Mouse (Mus musculus) megakaryocyte progenitor cell, adult 5-6 weeks (primary cell): ENCODE data around the gene Gpr137c. TPM values are rescaled to one million over a fixed set of nuclear protein-coding genes. Genes with fewer than 3 reads are reported as not detected.

ENCODE experiments used
- ATAC-seq: replicated peaks from 2 replicates; pipeline ENCODE4 v1.8.0; 2016; ENCODE audit warnings: mild to moderate bottlenecking, moderate TSS enrichment, inconsistent platforms; ENCODE audit not compliant: poor library complexity
- total RNA-seq, 2 experiments: library from RNA; stranded (forward) in 1 of 2; stranded (reverse) in 1 of 2; fragments of 157-497, 149-512 nt in 1 of 2; fragments of 200-1000 nt in 1 of 2; gene quantifications; 2 replicates each; pipeline versions ENCODE4 v1.2.3 to v1.2.4; 2015 to 2017

Gpr137c gene
- total RNA-seq (2015) (1.5 and 2.2 TPM in 2 replicates), total RNA-seq (2017) (1.7 and 2.3 TPM in 2 replicates)

DNA sequence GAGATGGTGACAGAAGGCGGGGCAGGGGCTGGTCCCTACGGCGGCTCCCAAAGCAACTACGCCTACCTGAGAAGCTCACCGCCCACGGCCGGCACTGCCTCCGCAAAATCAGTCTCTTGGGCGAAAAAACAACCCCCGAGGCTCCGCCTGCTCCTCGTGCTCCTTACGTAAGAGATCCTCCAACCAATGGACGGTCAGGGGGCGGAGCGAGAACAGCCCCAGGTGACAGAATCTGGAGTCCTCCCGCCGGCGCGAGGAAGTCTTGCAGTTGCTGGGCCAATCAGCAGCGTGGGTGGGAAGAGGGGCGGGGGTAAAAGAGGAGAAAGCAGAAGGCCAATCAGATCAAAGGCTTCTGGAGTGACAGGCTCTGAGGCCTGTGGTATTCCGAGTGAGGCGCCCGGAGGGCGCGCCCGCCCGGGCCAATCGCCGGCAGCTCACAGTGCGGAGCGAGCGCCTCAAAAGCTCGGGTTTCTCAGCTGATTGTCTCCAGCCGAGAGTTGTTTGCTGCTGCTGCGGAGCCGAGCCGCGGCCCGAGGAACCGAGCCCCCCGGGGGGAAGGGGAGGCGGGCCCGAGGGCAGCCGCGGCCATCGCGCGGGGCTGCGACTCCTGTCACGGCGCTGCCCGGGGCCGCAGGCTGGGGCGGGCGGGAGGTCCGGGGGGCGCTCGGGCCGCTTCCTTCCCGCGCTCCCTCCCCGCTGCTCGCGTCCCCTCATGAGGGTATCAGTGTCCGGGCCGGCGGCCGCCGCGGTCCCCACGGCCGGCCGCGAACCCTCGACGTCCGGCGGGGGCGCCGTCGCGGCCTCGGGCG is at the start of gene Gpr137c:
Gpr137c (plus strand) TSS at position 437 of the 809 bp plus-strand sequence.
- peak; percentile 94 for ATAC-seq

DNA sequence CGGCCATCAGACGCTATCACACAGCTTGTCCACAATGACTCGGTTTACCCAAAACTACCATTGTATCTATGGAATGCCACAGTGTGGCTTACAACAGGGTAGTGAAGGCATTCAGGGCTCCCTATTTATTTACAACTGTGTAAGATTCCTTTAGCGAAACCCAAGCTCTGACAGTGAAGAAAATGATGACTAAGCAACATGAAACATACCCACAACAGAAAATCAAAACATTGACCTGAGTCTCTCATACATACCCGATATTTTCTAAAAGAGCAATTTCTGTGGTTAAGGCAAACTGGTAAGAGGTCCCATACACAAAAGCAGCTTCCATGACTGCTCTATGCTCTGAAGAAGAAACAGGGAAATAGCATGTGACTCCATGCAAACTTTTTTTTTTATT is 47.3 kb upstream of the Gpr137c start:
- ATAC-seq = no peak

DNA sequence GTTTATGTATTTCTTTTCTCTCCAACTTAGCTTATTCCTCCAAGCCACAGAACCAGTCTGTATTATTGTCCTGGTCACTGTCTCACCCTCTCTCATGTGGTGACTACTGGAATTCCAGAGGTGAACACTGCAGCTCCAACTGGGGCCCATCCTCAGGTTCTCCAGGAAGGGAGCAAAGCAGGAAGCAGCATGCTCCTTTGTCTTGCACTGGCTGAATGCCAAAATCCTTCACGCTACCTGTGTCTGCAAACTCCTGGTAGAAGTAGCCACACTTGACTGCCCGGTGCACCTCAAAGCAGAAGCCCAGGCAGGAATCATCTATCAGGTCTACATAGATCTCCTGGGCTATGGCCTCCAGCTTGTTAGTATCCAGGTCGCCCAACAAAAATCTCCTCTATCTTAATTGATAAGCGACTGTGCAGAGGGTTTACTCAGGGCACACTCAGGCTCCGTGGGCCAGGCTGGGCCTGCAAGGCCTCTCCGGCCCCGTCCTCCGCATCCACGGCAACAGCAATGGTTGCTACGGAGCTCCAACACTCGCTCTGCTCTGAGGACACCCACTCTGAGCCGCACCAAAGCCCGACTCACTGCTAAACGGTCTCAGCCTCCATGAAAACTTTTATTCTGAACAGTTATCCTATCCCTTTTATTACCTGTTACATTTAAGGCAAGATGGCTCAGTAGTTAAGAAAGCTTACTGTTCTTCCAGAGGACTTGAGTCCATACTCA is 44.3 kb upstream of the Gpr137c start:
- no peak for ATAC-seq

DNA sequence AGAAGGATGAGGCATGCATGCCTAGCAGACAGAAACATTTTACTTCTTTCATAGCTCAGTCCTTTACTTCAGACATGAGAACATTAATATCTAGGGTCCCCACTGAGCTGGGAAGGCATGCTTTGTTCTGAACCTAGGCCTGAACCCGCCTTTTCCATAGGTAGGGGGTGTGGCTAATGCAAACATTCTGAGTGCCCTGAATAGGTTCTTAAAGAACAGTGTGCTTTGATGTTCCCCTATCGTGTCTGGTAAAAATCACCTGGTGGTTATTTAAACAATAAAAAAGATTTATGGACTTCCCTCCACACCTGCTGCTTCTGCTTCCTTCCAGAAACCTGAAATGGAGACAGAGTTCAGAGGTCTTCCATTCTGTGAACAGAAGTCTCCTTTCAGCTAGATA is 40.3 kb upstream of the Gpr137c start:
- ATAC-seq = 0 out of 2 replicates have a peak, but pooled peaks have one; percentile 1

DNA sequence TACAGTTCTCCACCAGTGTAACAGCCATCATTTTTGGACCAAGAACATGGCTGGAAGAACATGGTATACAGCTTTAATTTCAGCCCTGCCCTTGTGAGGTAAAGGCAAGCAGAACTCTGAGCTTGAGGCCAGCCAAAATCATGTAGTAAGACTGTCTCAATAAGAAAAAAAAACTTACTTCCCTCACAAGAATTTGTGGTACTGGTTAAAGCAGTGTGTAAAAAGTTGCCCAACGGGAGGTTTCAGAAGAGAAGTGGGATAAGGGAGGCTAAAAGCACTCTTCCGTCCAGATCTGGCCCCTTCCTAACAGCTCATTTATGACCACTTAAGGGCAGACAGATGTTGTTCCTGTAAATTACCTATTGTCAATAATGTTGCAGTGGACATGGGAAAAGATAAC is 39.9 kb upstream of the Gpr137c start:
- peak; percentile 86 for ATAC-seq

DNA sequence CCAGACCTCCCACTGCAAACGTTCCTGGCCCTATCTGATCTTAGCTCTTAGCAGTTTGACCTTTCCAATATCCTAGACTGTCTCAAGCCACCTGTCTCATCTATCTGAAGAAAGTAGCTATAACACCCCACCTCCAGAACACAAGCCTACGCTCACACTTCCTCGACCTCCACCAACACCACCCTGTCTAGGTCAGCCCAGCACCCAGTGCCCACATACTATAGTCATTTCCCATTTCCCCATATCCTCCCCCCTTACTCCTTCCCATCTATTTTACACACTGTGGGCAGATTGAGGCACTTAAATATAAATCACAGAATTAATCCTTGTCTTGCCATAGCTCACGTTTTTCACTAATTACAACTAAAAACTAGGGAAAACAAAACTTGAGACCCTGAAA is 37.9 kb upstream of the Gpr137c start:
- peak; percentile 53 for ATAC-seq

DNA sequence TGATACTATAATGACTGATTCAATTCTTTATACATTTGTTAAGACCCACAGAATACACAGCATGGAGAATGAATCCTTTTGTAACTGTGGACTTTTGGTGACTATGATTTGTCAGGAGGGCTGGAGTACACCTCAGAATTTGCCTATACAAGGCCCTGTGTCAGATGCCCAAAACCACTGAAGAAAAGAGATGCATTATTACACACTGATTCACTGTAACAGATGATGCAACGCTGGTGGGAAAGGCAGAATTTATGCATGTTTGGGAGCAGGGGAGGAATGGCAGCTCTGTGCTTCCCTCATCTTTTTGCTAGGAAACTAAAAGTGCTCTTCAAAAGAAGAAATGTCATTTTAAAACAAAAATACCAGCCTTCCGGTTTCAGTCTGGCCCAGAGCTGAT is 28.5 kb upstream of the Gpr137c start:
- no peak for ATAC-seq

DNA sequence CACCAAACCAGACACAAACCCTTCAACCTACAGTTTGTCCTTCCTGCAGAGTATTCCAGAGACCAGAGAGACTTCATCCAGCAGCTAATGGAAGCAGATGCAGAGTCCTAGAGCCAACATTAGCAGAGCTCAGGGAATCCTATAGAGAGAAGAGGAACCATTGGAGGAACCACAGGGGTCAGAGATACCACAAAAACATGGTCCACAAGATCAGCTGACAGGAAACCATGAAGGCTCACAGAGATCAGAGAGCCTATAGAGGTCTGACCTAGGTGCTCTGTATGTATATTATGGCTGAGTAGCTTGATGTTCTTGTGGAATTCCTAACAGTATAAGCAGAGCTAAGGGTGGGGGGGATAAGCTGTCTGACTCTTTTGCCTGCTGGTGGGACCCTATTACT is 18.9 kb upstream of the Gpr137c start:
- ATAC-seq = peak; percentile 77

DNA sequence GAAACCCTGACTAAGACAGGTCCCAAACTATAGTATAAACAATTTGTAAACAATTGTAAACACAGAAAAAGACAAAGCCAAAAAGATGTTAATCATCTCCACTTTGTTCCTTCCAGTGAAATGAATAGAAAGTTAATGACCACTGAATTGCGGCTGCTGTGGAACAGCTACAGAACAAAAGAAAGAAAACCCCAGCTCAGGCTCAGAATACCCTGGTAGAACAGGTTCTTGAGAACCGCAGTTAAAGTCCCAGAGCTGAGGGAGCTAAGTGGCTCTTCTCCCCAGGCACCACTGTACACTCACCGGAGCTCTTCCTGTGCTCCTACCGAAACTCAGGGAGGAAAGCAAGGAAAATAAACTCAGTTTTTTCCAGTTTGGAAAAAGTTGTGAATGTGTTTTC is 8.8 kb upstream of the Gpr137c start:
- ATAC-seq = no peak

DNA sequence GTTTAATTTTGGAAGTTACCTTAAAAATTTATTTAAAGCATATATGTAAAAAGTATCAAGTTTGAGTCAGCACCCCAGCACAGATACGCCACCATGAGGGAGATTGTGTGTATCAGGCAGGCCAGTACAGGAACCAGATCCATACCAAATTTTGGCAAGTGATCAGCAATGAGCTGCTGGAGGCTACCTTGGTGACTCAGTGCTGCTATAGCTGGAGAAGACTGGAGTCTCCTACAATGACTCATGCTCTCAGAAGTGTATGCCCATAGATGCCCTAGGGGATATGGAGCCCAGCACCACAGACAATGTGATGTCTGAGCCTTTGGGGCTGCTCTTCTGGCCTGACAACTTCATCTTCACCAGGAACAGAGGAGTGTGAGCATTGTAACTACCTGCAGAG is 8.1 kb upstream of the Gpr137c start:
- ATAC-seq = no peak

DNA sequence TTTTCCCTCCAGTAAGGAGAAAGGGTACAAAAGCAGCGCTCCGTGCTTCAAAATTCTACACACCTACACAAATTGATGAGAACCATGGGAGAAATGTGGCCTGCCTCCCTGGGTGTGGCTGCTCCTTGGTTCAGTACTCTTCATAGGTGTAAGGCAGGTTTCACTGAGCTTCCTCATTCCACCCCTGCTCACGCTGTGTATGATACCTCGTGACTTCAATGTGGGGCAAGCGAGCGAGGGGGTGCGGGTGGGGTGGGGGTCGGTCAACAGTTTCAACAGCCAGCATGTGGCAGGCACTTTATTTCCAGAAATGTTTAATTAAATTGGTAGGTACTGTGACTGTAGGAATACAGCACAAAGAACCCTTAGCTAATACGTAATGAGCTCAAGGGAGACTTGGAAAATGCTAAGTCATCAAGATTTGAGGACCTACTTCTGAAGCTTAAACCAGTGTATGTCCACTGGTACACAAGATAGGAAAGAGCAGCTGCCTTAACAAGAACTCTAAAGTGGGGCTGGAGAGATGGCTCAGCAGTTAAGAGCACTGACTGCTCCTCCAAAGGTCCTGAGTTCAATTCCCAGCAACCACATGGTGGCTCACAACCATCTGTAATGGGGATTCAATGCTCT is 2.7 kb upstream of the Gpr137c start:
- ATAC-seq = no peak

DNA sequence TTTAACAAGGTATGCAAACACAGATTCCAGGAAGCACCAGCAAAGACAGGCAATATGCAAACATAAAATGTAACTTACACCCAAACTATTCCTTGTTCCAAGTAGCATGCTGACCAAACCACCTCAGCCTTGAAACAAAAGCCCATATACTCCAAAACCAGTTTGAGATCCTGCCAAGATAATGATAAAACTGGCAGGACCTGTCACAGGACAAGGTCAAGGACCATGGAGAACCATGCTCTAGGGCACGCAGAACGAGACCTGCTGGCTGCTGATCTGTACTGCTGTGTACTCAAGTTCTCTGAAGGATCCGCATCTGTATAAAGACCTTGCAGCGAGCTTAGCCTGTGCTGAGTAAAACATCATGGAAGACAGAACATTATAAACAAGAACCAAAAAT is 1.8 kb upstream of the Gpr137c start:
- ATAC-seq = no peak

DNA sequence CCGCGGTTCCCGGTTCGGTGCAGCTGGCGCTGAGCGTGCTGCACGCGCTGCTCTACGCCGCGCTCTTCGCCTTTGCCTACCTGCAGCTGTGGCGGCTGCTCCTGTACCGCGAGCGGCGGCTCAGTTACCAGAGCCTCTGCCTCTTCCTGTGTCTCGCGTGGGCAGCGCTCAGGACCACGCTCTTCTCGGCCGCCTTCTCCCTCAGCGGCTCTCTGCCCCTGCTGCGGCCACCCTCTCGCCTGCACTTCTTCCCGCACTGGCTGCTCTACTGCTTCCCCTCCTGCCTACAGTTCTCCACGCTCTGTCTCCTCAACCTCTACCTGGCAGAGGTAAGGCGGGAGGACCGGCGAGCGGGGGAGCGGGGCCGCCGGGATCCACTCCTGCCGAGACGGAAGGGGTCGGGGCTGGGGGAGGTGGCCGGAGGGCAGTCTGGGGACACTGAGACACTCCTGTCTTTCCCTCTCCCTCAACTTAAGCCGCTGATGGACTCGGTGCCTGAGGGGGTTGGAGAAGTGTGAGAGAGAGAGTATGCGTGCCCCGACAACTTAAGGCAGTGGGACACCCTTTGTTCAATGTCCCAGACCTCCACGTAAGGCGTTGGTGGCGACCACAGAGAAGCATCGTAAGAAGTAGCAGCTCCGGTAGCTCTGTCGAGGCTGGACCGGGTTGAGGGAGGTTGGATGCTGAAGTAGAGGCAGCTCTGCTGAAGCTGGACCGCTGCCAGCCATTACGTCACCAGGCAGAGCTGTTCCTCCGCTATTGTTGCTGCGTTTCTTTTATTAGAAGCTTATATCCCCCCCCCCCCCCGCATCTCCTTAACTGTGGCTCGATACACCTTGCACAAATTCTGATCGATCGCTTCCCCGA is 806 bp downstream of the Gpr137c start, which contains the start of gene Txndc16:
Txndc16 (minus strand) TSS at position 239 of the 867 bp plus-strand sequence.
- peak; percentile 6; the same call in 1 of the 2 replicates for ATAC-seq

DNA sequence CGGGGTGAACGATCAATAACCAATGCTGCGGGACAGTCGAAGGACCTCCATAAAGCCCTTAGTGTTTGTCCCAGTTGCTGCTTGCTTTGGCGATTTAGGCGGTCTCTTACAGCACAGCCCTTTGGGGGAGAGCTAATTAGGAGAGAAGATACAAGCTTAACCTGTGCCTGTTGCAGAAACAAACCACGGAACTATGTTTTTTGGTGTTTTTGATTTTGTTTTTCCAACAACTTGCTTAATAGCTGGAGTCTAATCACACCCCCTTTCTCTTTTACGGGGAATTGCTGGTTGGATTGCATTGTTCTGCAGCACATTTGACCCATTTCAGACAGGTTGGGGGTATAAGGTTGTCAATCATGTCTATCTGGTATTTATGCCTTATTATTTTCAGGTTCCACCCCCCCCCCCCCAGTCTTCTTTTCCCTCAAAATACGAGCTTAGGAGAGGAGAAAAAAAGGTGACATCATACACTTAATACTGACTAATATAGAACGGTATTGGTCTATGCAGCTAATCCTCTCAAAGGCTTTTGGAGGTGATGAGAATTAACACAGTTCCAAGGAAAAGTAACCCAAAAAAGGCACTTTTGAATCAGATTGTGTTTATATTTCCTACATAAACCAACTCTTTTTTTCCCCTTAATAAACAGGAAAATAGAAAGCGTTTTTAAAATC is 1.6 kb downstream of the Gpr137c start:
- ATAC-seq = no peak

DNA sequence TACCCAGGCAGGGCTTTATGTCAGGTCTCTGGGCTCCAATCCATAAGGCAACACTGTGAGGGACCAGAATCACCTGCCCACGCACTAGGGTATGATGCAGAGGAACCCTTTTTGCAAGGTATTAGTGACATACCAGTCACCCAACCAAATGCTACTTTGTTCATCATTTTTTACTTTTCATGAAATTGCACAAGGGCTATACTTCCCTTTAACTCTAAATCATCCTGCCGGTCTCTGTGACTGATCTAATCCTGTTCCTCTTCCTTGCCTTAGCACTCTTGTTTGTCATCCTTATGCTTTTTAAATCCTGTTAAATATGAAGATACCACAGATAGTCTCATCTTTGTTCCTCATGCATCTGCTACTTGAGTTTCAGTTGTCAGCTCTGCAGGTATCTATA is 19.5 kb downstream of the Gpr137c start:
- peak; percentile 85 for ATAC-seq

DNA sequence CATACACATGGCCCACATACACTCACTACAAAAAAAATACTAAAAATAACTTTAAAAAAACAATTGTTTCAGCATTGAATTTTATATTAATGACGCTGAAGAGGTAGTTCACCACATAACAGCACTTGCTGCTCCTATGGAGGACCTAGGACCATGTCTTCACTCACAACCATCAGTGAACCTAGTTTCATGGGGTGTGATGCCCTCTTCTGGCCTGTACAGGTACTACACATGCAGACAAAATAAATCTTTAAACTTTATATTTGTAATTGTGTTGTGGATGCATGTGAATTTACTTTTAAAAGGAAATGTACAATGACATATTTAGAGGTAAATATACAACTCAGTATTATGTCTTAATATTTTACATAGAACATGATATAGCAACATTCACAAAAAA is 22.1 kb downstream of the Gpr137c start:
- peak; percentile 78 for ATAC-seq

DNA sequence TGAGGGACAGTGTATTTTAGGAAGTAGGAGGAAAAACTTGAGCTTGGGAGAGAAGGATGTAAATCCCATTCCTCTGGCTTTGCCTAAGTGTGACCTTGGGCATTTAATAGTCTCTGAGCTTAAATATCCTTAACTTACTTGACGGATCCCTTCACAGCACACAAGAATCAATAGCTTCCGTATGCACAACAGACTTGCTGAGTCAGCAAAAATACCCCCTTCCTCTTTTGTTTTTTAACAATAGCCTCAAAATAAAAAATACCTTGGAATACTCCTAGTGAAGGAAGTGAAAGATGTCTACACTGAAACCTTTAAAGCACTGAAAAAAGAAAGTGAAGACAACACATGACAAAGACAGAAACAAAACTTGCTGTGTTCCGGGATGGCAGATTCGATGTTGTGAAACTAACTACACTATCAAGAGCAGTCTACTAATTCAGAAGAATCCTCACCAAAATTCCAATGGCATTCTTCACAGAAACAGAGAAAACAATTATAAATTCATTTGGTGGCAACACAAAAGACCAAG is 32.1 kb downstream of the Gpr137c start:
- ATAC-seq = peak; percentile 31; the same call in 1 of the 2 replicates

DNA sequence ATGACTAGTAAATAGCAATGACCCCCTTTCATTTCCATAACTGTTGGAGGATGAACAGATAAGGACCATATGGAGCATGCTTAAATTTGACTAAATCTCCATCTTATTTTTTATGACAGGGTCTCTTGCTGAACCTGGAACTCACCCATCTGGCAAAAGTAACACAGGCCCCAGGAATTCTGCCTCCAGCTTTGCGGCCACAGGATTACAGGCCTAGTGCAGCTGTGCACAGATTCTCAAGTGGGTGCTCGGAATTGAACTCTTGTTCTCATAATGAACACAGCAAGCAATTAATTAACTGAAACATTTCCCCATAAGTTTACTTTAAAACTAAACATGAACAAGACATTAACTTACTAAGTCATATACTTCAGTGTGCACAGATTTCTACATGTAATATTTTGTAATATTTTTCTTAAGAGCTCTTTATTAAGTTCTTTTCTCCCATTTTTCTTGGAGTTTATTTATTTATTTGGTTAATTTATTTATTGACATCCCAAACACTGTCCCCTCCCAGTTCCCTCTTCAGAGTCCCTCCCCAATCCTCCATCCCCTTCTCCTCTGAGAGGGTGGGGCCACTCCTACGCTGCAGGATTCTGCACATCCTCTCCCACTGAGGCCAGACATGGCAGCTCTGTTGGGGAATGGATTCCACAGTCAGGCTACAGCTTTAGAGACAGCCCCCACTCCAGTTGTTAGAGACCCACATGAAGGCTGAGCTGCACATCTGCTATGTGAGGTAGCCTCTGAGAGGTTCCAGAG is 44.5 kb downstream of the Gpr137c start:
- no peak for ATAC-seq

DNA sequence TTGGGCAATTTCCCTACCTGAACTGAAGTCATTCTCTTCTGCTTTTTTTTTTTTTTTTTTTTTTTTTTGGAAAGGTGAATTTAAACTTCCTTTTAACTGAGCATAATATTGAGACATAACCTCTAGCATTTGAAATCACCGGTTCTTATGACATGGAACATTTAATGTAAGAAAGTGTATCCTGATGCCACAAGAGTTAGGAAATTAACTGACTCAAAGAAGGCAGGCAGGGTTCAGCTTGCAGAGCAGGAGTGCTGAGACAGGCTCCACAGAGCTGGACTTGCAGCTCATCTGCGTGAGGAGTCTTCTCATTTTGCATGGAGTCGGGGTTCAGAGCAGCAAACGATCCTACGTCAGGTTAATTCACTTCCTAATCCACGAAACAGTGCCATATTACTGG is 56.3 kb downstream of the Gpr137c start:
- ATAC-seq = peak; percentile 94
